Mouse (Mus musculus) spleen, postnatal 14 days (tissue): ENCODE data around the gene Acaca.

Experiments
- DNase-seq, 2 experiments: peaks; one replicate each; pipeline ENCODE4 v3.0.0; 2021 to 2022; ENCODE audit warnings: low spot score in 2 of 2

Gene Acaca

DNA sequence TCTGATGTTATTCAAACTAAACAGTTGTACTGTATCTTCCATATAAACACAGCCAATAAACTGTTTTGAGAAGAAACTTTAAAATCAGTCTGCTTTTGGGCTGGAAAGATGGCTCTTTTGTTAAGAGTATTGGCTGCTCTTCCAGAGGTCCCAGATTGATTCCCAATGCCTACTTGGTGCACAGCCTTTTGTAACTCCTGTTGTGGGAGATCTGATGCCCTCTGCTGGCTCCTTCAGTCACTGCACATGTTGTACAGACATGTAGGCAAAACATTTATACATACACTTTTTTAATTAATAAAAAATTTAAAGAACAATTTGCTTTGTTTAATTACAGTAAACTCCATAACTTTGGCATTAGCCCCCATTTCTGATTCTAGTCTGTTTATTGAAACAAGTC is 114.1 kb downstream of the Acaca start:
- peak in 1 of 2 experiments; percentile 31 for DNase-seq

DNA sequence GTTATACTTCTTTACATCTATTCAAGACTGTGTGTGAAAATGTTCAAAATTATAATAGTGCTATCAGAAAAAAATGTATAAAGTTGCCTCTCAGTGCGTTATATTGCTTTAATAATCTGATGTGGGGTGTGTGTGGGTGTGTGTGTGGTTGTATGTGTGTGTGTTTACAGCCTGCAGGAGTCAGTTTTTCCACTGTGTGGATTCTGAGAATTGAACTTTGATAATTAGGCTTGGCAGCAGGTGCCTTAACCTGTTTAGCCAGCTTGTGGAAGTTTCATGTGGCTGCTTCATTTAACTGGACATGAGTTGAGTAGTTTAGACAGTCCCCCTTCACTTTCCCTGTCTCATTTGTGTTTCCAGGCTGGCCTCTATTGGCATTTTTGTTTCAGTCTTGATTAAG is 117.9 kb downstream of the Acaca start:
- no peak for DNase-seq

DNA sequence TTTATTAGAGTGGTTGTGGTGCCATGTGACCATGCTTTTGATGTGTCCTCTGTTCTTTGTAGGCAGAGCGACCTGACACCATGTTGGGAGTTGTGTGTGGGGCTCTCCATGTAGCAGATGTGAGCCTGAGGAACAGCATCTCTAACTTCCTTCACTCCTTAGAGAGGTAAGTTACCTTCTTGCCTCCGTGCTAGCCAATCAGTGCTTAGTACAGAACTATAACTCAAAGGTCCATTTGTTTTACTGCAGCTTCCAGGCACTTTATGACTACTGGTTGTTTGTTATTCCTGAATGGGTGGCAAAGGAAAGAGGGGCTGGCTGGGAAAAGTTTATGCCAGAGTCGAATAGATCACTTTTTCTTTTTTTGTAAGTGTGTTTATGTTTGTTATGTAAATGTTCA is 121.7 kb downstream of the Acaca start:
- no peak for DNase-seq

DNA sequence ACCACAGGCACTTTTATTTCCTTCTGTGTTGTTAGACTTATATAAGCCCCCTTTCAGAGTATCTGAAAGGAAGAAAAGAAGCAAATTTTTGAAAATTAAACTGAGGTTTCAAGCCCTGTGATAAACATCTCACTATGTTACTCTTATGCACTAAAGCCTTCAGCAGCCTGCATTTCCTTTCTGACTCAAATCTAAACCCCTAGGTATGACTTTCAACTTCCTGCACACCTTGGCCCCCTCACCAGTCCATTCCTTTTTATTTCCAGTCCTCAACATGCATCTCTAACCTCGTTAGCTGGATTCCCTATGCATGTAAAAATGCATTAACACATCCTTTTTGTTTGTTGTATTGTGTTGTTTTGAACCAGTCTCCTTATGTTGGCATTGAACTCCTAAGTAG is 123.0 kb downstream of the Acaca start:
- no peak for DNase-seq

DNA sequence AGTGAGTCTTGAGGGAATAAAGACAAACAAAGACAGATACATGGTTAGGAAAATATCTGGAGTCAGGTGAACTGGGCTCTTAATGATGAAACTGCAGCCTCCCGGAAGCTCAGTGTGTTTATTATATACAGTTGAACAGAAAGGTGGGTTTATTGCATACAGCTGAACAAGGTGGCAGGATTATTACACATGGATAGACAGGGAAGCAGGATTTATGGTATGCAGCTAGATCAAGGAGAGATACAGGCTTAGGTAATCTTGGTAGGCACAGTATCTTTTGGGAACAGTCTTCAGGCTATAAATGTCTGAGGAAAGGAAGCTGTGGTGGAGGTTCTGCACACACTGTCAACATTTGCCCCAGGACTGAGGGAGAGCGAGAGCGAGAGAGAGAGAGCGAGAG is 126.4 kb downstream of the Acaca start:
- DNase-seq, result no peak

DNA sequence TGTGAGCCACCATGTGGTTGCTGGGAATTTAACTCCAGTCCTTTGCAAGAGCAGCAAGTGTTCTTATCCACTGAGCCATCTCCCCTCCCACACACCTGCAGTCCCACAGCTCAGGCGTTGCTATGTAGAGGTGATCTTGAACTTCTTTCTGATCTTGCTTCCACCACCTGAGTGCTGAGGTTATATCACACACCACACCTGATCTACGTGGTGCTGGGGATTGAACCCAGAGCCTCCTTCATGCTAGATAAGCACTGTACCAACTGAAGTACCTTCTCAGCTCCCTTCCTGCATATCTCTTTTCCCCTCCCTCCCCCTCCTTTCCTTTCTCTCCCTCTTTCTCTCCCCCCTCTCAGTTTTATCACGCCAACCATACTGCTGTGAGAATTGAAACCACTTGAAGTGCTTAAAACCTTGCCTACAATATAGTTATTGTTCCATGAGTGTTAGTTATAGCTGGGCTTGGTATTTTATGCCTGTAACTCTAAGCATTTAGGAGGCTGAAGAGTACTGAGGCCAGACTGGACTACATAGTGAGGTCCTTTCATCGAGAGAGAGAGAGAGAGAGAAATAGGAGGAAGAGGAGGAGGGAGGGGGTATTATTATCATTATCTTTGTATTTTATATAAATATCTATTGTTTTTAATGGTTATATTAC is 128.7 kb downstream of the Acaca start:
- DNase-seq, result no peak

DNA sequence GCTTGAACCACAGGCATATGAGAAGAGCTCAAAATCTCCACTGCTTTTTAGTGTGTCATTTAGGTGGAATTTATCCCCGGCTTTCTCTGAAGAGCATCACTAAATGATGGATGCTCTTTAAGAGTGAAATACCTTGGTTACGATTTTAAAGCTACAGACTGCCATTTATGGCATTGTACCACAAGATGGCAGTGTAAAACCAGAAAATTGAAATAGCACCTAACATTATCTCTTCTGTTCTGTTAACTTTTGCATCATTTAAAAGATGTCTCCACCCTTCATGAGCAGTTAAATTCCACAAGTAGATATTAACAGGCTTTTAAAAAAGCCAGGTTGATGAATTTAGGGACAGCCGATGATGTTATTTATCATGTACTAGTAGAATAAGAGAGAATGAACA is 135.0 kb downstream of the Acaca start:
- no peak for DNase-seq

DNA sequence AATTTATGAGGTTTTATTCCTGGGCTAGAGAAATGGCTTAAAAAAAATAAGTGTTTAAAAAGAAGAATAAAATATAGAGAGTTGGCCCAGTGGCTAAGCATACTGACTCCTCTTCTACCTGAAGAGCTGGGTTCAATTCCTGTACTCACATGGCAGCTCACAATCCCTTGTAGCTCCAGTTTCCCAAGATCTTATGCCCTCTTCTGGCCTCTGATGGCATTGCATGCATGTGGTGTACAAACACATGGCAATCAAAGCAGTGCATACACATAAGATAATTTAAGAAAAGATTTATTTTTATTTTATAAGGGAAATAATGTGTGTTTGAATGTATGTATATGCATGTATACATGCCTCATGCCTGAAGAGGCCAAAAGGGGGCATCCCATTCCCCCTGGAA is 138.6 kb downstream of the Acaca start:
- peak in 1 of 2 experiments; percentile 15 for DNase-seq

DNA sequence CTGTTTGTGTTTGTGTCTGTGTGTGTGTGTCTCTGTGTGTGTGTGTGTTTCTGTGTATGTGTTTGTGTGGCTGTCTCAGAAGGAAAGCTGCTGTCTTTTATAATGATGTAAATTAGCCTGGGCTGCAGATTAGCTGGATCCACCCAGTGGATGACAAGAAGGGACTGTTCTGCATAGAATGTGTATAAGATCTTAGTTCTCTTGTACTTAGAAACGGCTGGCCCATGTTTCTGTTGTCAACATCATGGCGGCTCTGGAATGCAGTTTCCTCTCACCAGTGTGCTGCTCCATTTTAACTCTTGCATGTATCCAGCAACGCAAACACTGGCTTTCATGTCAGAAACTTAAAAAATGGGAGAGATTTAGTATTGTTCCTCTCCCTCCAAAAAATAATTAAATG is 141.0 kb downstream of the Acaca start:
- no peak for DNase-seq

DNA sequence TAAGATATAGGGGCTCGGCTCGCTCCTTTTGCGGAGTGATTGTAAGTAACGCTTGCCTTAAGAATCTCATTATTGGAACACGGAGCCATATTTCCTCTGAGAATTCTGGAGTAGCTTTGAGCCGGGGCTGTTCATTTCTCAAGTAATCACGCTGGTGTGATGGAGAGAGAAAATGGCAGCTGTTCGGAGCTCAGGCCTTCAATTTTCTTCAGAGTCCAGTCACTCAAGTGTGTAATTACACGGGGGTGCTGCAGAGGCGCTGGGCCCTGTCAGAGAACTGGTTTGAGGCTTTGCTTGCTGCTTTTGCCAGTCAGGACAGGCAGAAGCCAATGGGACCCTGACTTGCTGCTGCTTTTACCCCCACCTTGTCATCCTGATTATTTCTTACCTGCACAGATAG is 142.5 kb downstream of the Acaca start:
- DNase-seq, result no peak

DNA sequence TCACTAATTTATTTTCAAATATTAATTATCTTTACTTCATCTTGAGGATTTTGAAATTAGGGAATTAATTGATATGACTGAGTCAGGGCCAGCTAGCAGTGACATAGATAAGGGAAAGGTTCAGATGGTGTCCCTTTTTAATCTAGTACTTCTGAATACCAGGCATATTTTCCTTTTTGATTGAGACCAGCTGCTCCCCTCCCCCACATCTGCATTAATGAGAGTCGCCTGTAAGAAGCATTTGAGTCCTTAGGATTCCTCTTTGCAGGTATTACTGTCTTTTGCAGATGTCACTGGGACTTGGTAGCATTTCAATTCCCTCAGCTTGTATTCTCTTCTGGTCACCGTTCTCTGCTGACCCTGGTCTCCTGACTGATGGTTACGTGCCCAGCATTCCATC is 143.1 kb downstream of the Acaca start:
- DNase-seq, result no peak

DNA sequence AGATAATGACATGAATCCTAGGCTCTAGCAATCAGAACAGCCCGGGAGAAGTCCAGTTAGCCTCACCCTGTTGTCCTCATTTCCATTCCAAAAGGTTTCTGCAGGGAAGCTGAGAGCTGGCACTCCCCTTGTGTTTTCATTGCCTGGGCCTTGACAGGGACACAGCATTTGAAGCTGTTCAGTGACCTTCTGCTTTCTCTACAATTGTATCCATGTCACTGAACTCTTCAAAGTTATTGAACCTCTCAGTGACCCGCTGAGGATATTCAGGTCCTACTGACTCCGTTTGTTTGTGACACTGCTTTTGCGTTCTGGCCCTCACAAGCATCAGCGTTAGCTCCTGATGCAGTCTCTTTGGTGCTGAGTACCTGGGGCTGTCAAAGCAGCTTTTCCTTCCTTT is 147.5 kb downstream of the Acaca start:
- DNase-seq, result no peak

DNA sequence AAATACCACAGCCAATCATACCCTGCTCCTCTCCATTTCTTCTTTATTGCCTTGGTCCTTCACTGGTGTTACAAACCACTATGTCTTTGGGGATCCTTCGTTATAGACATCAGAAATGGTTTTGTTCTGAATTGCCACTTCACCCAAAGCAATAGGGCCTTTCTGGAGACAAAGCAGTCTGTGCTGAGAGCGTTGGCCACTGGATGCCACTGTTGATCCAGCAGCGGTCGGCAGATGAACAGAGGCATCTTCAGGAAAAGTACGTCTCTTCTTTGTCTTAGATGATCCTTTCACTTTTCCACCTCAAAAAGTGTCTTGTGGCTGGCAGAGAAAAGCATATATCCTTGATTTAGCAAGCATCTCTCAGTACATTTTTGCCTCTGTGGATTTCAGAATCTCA is 151.8 kb downstream of the Acaca start:
- DNase-seq, result no peak

DNA sequence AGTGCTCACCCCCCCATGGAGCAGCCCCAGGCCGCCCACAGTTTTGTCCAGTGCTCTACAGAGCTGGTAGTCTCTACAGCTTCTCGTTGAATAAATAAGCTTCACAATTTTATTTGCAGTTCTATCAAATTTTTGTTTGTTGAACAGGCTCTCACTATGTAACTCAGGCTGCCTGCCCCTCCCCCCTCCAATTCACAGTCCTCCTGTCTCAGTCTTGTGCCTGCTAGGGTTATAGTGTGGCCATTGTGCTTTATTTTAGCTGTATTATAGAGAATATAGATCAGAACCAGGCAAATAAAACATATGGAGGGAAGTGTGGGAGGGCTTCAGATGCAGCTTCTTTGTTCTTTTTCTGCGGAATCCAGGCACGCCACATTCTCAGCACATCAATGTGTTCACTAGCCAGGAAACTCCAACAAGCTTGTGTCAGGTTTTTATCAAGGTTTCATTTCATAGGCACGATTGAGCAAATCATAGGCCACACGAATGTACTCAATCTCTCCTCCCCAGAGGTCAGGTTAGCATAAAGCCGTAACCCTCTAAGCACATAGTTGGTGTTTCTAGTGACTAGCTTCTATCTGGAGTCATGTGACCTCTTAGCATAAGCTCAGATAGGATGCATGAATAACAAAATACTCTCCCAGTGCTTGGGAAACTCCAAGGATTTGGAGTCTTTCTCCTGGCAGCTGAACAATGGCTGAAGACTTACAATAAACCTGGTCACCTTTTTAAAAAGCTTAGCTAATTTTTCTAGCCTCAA is 153.7 kb downstream of the Acaca start:
- no peak for DNase-seq

DNA sequence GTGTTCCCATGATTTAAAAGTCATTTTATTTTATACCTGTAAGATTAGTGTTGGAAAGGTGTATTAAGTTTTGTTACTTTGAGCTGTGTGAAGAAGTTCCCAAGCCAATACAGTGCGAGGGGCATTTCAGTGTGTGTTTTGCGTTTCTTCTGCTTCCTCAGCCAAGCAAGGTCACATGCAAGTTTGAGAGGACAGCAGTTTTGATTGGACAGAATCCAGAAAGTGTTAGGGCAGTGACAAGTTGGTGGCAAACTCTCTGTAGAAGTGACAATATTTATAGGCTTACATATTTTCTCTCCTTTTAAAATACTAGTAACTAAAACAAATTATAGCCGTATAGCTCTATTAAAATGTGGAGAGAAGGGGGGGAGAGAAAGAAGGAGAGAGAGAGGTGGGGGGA is 161.3 kb downstream of the Acaca start:
- no peak for DNase-seq

DNA sequence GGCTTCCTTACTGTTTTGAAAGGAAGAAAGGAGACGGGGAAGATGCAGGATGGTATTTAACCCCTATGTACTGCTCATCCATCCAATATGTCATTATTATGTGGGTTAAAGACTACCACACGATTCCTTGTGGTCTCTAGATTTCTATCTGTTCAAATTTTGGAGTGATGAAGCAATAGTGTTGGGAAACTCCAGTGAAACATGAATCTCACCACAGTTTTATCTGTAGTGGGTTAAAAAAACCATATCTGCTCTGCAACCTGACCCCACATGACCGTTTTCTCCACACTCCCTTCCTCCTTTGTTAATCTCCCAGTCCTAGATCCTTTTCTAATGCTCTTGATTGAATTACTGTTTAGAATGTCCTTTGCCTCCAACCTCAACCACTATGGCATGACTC is 163.1 kb downstream of the Acaca start:
- no peak for DNase-seq

DNA sequence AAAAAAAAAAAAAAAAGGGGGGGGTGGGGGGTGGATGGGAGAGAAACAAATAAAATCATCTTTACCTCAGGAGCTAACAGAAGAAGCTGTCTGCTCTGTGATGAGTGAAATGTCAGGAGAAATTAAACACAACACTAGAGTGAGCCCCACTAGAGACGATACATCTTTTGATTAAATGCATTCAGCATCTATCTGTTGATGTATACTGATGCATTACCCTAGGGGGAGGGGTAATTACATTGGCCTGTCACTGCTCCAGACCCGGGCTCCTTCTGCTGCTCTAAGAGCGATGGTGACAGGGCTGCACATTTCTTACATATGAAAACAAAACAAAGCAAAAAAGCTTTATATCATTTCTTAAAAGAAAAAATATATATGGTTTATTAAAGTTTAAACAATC is 163.8 kb downstream of the Acaca start:
- DNase-seq, result no peak

DNA sequence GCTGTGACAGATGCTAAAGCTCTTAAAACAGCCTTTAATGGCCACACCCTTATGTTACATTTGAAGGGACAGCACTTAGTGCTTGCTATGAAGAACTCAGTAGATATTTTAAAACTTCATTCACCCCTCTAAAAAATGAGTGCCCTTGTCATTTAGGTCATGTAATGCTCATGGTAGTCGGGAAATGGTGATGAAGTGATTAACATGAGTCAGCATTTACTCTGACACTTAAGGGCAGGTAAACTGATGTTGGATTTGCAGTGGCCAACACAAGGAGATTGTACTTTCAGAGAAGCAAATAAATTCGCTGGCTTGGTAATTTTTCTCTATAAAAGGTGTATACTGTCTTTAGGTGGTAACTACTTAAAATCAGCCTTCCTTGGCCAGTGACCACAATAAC is 166.9 kb downstream of the Acaca start:
- no peak for DNase-seq

DNA sequence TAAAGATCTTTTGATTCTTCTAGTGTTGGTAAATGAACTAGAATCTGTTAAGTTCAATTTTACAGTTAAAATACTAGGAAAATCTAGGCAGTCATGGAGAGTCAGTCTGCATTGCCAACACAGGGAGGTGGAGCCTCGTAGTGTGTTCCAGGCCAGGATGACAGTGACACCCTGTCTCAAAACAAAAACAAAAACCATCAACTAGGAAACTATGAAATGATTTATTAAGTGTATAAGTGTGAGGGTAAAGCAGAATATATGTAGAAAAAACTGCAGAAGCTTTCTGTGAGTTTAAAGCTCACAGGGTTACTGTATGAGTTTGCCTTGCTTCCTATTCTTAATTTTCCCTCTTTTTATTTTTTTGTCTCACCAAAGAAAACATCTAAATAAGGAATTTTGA is 176.0 kb downstream of the Acaca start:
- no peak for DNase-seq

DNA sequence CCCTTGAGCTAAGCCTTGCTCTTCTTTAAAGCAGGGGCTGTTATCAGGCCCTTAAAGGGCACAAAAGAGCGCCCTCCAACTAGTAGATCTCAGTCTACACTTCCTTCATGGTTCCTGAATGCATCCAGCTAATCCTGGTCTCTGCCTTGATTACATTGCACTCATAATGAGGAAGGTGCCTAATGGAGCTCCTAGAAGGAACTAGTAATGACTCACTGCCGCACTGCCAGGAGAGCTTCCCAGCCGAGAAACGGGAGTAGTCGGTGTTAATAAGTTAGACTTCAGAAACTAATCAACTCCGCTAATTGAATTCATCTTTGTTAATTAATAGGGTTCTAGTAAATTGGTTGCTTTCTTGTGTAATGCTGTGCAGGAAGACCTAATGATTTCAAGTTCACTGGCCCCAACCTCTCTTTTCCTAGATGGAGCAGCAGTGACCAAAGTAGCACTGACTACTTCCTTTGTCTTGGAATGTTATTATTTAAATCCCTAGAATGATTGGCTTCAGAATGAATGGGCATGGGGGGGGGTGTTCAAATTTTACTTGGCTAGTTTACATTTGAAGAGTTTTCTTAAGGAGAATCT is 176.8 kb downstream of the Acaca start:
- DNase-seq, result no peak

DNA sequence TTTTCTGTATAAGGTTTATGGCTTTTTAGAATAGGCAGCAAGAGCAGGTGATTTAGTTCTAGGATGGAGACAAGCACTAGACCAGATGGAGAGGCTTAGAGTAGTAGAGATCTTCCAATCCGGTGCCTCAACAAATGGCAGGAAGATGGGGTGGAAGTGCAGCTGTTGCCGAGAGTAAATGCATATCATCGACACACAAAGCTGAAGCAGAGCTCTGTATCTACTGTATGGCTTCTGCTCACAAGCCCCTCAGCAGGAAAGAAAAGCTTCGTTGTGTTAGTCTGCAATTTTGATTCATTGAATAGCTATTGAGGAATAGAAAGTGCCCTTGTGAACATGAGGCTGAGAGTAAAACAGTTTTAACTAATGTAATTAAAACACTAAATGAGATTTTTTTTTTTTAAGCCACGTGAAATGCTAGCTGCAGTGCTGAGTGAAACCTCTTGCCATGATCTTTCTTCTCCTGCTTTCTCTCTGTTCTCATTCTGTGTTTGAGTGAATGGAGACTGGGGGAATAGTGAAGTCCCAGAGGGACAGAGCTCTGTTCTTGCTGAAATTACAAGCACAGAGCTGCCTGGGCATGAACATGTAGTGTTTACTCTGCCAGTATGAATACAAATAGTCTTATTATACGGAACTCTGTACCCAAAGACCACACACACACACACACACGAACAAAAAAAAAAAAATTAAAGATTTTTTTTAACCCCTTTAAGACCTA is 194.7 kb downstream of the Acaca start:
- no peak for DNase-seq

DNA sequence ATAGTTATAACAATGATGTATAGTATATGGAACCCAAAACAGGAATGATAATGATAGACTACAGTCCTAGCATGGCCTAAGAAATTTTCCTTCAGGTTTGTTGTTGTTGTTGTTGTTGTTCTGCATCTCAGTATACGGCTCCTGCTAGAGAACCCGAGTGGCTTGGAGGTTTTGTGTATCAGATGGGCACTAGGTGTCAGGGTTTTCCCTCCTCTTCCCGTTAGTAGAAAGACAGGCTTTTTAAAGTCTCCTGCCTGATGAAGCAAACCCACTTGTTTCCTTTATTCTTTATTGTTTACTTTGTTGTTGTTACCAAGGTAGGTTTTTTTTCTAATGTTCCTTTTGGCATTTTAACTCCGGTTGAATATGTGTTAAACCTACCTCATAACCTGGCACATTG is 197.6 kb downstream of the Acaca start:
- no peak for DNase-seq

DNA sequence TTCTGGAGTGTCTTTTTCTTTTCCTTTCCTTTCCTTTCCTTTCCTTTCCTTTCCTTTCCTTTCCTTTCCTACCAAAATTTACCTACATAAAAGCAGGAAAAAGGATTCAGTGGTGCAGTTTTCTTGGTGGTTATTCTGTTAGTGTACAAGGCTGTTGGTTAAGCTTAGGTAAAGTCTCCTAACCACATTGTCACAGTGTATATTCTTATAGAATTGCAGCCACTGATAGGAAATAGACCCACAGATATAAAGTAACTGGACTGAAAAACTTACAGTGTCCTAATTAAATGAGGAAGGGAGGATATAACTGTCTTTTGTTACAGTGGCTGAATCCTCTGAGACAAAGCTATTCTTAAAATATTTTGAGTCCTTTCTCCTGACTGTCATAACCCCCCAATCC is 202.9 kb downstream of the Acaca start:
- no peak for DNase-seq
